Mouse (Mus musculus) midbrain, embryonic 12.5 days (tissue): ENCODE measurements around the gene Usp30. TPM values are rescaled to one million over a fixed set of nuclear protein-coding genes. Genes with fewer than 3 reads are reported as not detected.

Experiments
- ATAC-seq: fragments of 200-750 bp; cut with Nextera tagmentation; 2 replicates; pipeline ENCODE4 v1.8.0; 2017; ENCODE audit warnings: low read depth, moderate TSS enrichment, moderate library complexity; ENCODE audit not compliant: low FRiP score
- H3K27ac ChIP-seq: fragments of 300-500 bp; sonication (generic); replicated peaks from 2 replicates; pipeline ENCODE4 v1.5.1; 2016; ENCODE audit warnings: mild to moderate bottlenecking
- H3K27me3 ChIP-seq: fragments of 300-500 bp; sonication (generic); 2 replicates; pipeline ENCODE4 v1.6.1; 2016; ENCODE audit warnings: mild to moderate bottlenecking
- H3K36me3 ChIP-seq: fragments of 300-500 bp; sonication (generic); 2 replicates; pipeline ENCODE4 v1.6.1; 2016
- H3K4me1 ChIP-seq: fragments of 300-500 bp; sonication (generic); 2 replicates; pipeline ENCODE4 v1.6.1; 2016
- H3K4me2 ChIP-seq: fragments of 300-500 bp; sonication (generic); replicated peaks from 2 replicates; pipeline ENCODE4 v1.6.1; 2016; ENCODE audit warnings: mild to moderate bottlenecking, moderate library complexity
- H3K4me3 ChIP-seq: fragments of 300-500 bp; sonication (generic); 2 replicates; pipeline ENCODE4 v1.5.1; 2016; ENCODE audit warnings: mild to moderate bottlenecking
- H3K9ac ChIP-seq: fragments of 300-500 bp; sonication (generic); replicated peaks from 2 replicates; pipeline ENCODE4 v1.6.1; 2016; ENCODE audit warnings: mild to moderate bottlenecking, moderate library complexity
- H3K9me3 ChIP-seq: fragments of 300-500 bp; sonication (generic); 2 replicates; pipeline ENCODE4 v1.6.1; 2016; ENCODE audit warnings: mild to moderate bottlenecking
- WGBS: fragments of 180-500 bp; shearing (Covaris S2); methylation state at CpG from one replicate; pipeline ENCODE4 v1.1.7; 2016; 5-methylcytosine and 5-hydroxymethylcytosine counted together
- polyA plus RNA-seq: library from polyadenylated mRNA; unstranded; fragments of >200 nt; fragmentation: Nextera tagmentation; extraction: Ambion mirVana; gene quantifications from 2 replicates; pipeline ENCODE4 v1.2.1, GENCODE M21; 2016

Gene Usp30
- polyA plus RNA-seq, 1 experiment from 2014 or later, result 17.5 TPM

DNA sequence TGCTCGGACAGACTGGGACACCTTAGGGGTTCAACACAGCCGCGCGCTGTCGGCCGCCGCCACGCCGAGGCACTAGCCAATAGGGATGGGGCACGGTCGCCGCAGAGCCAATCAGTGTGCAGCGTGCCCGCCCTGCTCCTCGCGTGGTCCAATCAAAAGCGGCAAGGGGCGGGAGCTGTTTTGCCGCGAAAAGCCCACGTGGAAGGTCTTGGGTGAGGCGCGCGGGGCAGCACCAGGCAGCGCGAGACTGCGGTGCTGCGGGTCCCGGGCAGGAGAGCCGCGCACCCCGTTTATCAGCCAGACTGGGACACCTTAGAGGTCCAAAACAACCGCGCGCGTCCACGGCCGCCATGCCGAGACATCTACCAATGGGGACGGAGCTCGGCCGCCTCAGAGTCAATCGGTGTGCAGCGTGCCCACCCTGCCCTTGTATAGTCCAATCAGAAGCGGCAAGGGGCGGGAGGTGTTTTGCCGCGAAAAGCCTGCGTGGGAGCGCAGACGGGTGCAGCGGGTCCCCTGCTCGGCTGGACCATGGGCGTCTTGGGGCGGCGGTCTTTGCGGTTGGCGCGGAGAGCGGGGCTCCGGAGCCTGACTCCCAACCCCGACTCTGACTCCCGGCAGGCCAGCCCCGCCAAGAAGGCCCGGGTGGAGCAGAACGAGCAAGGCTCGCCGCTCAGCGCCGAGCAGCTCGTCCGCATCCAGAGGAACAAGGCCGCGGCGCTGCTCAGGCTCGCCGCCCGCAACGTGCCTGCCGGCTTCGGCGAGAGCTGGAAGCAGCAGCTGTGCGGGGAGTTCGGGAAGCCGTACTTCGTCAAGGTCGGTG is 65.6 kb downstream of the Usp30 start:
- no peaks in the 10 kb centered on the region for H3K9me3 ChIP-seq
- peak overlapping the region; percentile 61 for H3K9ac ChIP-seq
- 0 out of 2 replicates have a peak, but pooled peaks cover 4% of the 10 kb centered on the region for H3K36me3 ChIP-seq
- H3K4me3 ChIP-seq, result peak overlapping the region; percentile 87
- WGBS, result under 1% methylated on average over 85 of the region's 87 CpGs
- no peaks in the 10 kb centered on the region for H3K27me3 ChIP-seq
- H3K4me2 ChIP-seq, result peak overlapping the region; percentile 98
- H3K4me1 ChIP-seq, result peaks cover 39% of the 10 kb centered on the region
- peak; percentile 97 for ATAC-seq
- H3K27ac ChIP-seq, result 0 out of 2 replicates have a peak overlapping the region, but pooled peaks have one; percentile 32

DNA sequence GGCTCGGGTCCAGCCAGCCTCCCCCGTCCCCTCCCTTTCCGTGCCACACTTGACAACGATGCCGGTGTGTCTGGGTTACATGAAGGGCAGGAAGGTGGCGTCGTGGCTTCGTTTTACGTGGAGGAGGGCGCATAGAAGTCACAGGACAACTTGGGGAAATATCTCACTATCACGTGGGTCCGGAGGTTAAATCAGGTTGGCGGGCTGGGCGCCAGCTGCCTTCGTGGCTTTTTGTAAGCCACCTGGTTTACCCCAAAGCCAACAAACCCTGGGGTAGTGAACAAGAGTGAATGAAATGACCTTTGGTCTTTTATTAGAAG is 66.2 kb downstream of the Usp30 start:
- Histone ChIP-seq H3K36me3 (peaks cover 4% of the 10 kb centered on the region; the same call in 1 of the 2 replicates), H3K27me3 (no peaks in the 10 kb centered on the region), H3K4me2 (peak overlapping the region; percentile 98), H3K9ac (peak overlapping the region; percentile 61), H3K9me3 (no peaks in the 10 kb centered on the region), H3K4me3 (peak overlapping the region; percentile 87), H3K4me1 (peaks cover 39% of the 10 kb centered on the region), H3K27ac (0 out of 2 replicates have a peak overlapping the region, but pooled peaks have one; percentile 22)
- WGBS, result under 1% methylated on average over 15 of the region's 15 CpGs
- ATAC-seq, result no peak

DNA sequence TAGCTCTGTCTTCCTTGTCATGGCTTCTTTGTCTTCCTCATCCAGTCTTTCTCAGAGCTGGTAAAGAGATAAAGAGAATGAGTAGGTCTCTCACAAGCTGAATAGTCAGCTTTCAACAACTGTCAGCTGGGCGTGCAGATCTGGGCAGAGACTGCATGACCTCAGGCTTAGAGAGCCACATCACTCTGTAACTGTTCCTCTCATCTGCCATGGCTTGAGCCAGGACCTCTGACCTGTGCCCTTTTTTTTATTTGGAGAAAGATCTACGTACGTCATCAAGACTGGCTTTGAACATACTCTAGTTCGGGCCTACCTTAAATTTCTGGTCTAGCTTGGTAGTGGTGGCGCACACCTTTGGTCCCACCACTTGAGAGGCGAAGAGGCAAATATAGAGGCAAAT is 67.6 kb downstream of the Usp30 start:
- Histone ChIP-seq H3K36me3 (peaks cover 14% of the 10 kb centered on the region; the same call in 1 of the 2 replicates), H3K4me3 (no peak overlapping the region), H3K27ac (no peak overlapping the region), H3K27me3 (no peaks in the 10 kb centered on the region), H3K4me2 (no peak overlapping the region), H3K4me1 (peaks cover 35% of the 10 kb centered on the region), H3K9ac (0 out of 2 replicates have a peak overlapping the region, but pooled peaks have one; percentile 4), H3K9me3 (no peaks in the 10 kb centered on the region)
- WGBS, result 80% methylated on average over 6 of the region's 6 CpGs
- no peak for ATAC-seq

DNA sequence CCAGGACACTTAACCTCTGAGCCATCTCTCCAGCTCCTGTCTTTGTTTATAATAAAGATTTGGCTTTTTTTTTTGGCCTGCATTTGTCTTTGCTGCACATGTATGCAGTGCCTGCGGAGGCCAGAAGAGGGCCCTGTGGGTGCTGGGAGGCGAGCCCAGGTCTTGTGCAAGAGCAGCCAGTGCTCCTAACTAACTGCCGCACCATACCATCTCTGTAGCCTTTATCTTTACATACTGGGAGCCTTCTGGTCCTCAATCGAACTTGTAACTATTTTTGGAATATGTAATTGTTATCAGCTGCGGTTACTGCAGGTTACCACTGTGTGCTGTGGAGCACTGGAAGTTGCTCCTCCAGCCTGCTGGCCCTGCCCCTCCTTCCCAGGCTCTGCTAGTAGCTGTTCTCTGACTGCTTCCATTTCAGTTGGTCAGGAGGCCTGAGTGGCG is 68.9 kb downstream of the Usp30 start:
- H3K4me1 ChIP-seq, result peaks cover 45% of the 10 kb centered on the region
- H3K27ac ChIP-seq, result no peak overlapping the region

DNA sequence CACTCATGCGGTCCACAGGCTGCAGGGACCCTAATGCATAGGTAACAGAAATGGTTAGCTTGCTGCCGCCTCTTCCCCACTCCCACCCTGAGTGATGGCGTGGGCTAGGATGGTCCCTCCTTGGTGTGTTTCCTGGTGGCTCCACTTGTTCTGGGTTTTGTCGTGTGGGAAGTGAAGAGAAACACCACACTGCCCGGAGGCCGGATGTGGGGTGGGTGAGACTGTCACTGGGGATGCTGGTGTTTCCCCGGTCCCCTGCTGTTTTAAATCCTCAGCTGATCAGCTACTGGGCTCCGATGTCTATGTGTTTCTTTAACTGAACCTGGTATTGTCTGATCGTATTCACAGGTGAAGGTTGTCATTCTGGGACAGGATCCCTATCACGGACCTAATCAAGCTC is 70.3 kb downstream of the Usp30 start:
- Histone ChIP-seq H3K9me3 (no peaks in the 10 kb centered on the region), H3K4me2 (no peak overlapping the region), H3K9ac (no peak overlapping the region), H3K4me1 (peaks cover 48% of the 10 kb centered on the region), H3K27me3 (no peaks in the 10 kb centered on the region), H3K4me3 (no peak overlapping the region), H3K27ac (no peak overlapping the region), H3K36me3 (peaks cover 16% of the 10 kb centered on the region)
- ATAC-seq, result no peak
- WGBS, result 90% methylated on average over 10 of the region's 10 CpGs

More for the DNA sequence above, 68.9 kb downstream of the Usp30 start:
- Histone ChIP-seq H3K4me3 (no peak overlapping the region), H3K4me2 (no peak overlapping the region), H3K9me3 (no peaks in the 10 kb centered on the region), H3K36me3 (peaks cover 14% of the 10 kb centered on the region; the same call in 1 of the 2 replicates), H3K9ac (no peak overlapping the region), H3K27me3 (no peaks in the 10 kb centered on the region)
- WGBS, result 65% methylated on average over 6 of the region's 6 CpGs
- ATAC-seq, result no peak

DNA sequence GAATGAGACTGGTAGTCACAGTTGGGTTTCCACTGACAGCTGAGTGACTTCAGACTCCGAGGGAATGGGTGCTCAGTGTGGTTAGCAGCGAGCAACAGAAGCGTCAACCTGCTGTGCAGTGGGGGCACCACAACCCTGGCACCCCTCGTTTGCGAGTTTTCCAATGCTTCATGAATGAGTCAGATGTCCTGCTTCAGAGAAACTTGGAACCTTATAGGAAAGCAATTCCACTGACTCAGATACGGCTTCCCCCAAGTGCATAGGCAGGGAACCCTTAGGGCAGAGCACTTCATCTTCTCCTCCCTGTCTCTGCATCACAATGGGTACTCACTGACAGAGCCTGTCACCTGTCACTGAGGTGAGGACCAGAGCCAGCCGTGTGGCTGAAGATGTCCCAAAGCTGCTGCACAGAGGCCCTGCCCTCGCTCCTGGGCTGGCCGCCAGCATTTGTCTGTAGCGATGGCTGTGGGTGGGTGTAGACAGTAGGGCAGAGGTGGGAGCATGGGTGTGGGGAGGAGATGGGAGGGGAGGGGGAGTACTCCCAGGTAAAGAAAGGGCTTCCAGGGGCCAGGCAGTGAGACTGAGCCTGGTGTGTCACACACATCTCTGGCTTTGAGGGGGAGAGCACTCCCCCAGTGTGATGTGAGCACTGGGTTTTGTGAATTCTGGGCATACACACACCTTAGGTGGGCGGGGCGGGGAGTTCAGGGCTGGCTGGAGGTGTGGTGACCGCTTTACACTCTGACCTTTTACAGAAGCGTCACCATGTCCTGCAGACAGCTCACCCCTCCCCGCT is 72.4 kb downstream of the Usp30 start:
- Histone ChIP-seq H3K36me3 (peaks cover 16% of the 10 kb centered on the region), H3K4me2 (no peak overlapping the region), H3K4me3 (no peak overlapping the region), H3K27me3 (no peaks in the 10 kb centered on the region), H3K9ac (no peak overlapping the region), H3K9me3 (no peaks in the 10 kb centered on the region), H3K4me1 (peaks cover 34% of the 10 kb centered on the region), H3K27ac (0 out of 2 replicates have a peak overlapping the region, but pooled peaks have one; percentile 65)
- no peak for ATAC-seq
- WGBS, result 93% methylated on average over 15 of the region's 15 CpGs

DNA sequence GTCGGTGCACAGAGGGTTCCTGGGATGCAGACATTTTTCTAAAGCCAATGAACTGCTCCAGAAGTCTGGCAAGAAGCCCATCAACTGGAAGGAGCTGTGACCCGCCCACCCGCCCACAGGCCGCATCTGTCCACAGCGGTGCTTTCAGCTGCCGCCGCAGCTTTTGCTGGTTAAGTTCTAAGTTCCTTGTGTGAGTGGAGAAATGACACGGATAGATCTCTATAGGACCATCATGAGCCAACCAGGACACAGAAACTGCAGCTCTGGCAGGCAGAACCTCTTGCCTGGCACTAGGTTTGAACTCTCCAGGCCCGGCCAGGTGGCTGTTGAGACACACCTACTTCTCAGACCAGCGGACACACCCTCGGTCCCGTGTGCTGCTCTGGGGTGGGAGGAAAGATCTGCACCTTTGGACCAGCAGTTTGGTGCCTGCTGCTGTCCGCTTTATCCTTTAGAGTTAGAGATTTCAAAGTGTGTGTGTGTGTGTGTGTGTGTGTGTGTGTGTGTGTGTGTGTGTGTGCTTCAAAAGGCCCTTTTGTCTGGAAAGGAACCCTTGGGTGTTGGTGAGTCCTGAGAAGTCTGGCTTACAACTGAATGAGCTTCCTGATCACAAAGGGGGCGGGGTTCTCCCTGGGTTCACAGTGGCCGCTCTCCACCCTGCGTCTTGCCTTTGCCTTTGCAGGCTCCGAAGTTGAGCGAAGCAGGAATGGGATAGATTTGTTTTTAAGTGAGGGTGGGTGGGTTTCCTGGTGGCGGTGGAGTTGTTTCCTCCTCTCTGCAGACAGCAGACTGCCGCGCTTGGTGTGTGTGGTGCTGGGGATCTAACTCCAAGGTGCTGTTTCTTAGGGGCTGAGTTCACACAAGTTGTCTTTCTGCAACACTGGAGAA is 73.3 kb downstream of the Usp30 start:
- ATAC-seq, result no peak
- H3K27me3 ChIP-seq, result no peaks in the 10 kb centered on the region
- H3K36me3 ChIP-seq, result peaks cover 16% of the 10 kb centered on the region
- H3K9ac ChIP-seq, result no peak overlapping the region; the same call in 1 of the 2 replicates
- WGBS, result 85% methylated on average over 21 of the region's 21 CpGs
- peaks cover 28% of the 10 kb centered on the region for H3K4me1 ChIP-seq
- H3K9me3 ChIP-seq, result no peaks in the 10 kb centered on the region
- no peak overlapping the region for H3K4me3 ChIP-seq
- peak overlapping the region; percentile 65 for H3K27ac ChIP-seq
- H3K4me2 ChIP-seq, result 0 out of 2 replicates have a peak overlapping the region, but pooled peaks have one; percentile 3

DNA sequence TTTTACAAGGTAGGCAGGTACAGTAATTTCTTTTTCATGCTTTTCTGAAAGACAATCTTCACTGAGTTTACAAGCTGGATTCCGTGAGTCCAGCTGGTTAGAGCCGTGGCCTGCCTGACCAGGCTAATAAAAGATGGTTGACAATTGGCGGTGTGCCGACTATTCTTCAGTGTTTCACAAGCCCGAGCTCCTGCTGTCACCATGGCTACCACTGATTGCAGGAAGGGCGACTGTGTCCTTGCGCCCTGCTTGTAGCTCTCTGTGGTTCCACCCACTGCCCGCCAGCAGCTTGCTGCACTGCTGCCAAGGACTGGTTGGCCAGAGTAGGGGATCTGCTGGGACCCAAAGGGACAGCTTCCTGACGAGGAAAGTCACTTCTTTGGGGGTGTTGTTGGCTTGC is 73.9 kb downstream of the Usp30 start:
- Histone ChIP-seq H3K4me1 (peaks cover 23% of the 10 kb centered on the region), H3K4me2 (0 out of 2 replicates have a peak overlapping the region, but pooled peaks have one; percentile 3), H3K27ac (peak overlapping the region; percentile 65), H3K4me3 (no peak overlapping the region), H3K27me3 (no peaks in the 10 kb centered on the region), H3K9me3 (no peaks in the 10 kb centered on the region), H3K36me3 (peaks cover 16% of the 10 kb centered on the region), H3K9ac (no peak overlapping the region; the same call in 1 of the 2 replicates)
- ATAC-seq, result peak; percentile 69
- 39% methylated on average over 9 of the region's 9 CpGs for WGBS

DNA sequence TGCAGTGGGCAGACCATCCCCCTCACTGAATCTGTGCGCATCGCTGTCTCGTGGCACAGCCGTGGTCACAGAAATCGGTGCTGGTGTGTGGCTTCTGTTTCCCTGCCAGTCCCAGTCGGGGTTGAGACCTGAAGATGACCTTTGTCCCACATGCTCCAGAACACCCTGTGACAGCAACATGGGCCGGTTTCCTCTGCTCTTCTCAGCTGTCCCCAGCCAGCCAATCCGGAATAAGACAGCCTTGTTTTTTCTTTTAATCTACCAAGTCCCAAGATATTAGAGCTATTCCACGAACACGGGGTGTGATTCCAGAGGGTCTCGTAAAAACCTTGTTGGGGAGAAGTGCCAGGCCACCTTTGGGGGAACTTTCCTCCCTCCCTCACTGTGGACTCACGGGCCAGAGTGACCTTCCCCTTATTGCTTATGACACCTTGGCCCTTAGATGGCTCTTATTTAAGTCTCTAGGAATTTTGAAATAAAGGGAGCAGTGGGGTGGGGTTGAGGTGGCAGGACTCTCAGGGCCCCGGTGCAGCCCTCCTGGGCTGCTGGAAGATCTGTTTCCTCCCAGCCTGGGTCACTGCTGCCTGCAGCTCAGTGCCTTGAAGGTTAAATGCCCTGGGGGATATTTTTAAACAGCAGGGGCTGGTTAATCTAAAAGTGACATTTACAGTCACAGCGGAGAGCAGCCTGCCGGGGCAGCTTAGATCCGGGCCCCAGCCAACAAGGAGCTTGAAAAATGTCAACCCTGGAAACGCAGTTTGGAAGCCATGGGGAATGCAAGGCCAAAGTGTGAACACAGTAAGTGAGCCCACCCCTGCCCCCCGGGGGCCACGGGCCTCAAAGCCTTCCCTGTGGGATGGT is 81.0 kb downstream of the Usp30 start, which contains the start of gene Acacb:
Gene Acacb (plus strand): TSS at position 508 of the 861 bp plus-strand sequence.
- 51% methylated on average over 19 of the region's 19 CpGs for WGBS
- no peak within 1 kb of the TSS for H3K4me2 ChIP-seq
- no peak within 1 kb of the TSS for H3K27ac ChIP-seq
- H3K27me3 ChIP-seq, result no peaks in the 10 kb centered on the region
- no peak within 1 kb of the TSS for H3K4me3 ChIP-seq
- H3K9ac ChIP-seq, result no peak within 1 kb of the TSS
- ATAC-seq, result no peak
- H3K9me3 ChIP-seq, result no peaks in the 10 kb centered on the region
- no peaks in the 10 kb centered on the region for H3K36me3 ChIP-seq
- H3K4me1 ChIP-seq, result peaks cover 6% of the 10 kb centered on the region; the same call in 1 of the 2 replicates

DNA sequence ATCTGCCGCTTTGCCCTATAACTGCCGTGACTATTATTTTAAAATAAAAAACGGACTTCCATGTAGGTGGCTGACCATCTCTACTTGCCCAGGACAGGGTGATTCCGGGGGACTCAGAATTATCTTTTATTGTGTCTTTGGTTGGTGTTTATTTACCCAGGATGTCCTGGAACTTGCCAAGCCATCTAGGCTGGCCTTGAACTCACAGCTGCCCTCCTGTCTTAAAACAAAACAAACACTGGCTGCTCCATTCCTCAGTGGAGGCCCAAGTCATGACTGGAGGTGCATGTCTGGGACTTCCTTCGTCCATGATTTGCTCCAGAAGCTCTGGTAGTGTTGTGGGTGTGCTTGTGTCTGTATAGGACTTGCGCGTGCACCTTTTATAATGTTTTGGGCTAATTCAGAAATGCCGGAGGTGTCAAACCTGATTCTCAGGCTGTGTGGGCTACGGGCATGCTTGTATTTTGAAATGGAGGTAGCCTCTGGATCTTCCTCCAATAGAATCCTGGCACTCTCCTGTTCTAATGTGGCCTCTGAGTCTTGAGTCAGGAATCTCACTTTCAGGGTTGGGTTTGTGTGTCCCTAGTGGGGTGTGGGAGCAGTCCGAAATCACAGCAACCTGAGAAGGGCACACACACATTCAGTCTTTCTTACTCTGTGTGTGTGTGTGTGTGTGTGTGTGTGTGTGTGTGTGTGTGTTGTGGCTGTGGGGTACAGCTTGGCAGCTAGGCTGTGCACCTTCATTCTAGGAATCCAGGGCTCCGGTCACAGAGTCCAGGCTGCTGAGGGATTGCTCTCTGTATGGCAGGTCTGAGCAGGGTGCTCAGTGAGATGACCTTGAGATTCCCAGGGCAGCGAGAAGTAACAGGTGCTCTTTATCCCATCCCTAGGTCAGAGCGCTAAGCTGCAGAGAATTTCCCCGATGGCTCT is 82.0 kb downstream of the Usp30 start:
- Histone ChIP-seq H3K27me3 (no peaks in the 10 kb centered on the region), H3K4me1 (peaks cover 6% of the 10 kb centered on the region; the same call in 1 of the 2 replicates), H3K27ac (no peak overlapping the region), H3K4me3 (no peak overlapping the region), H3K4me2 (no peak overlapping the region), H3K9ac (no peak overlapping the region), H3K36me3 (no peaks in the 10 kb centered on the region), H3K9me3 (no peaks in the 10 kb centered on the region)
- 88% methylated on average over 14 of the region's 14 CpGs for WGBS
- no peak for ATAC-seq
